Mouse (Mus musculus): ENCODE measurements around the gene Megf8. TPM values are rescaled to one million over a fixed set of nuclear protein-coding genes. Genes with fewer than 3 reads are reported as not detected.
A peak's percentile ranks its signal among the peaks of the same experiment; 100 is the strongest.

Megf8 gene
- total and polyA plus RNA-seq, 2 experiments from 2014 or later = 15.6 to 103 TPM

DNA sequence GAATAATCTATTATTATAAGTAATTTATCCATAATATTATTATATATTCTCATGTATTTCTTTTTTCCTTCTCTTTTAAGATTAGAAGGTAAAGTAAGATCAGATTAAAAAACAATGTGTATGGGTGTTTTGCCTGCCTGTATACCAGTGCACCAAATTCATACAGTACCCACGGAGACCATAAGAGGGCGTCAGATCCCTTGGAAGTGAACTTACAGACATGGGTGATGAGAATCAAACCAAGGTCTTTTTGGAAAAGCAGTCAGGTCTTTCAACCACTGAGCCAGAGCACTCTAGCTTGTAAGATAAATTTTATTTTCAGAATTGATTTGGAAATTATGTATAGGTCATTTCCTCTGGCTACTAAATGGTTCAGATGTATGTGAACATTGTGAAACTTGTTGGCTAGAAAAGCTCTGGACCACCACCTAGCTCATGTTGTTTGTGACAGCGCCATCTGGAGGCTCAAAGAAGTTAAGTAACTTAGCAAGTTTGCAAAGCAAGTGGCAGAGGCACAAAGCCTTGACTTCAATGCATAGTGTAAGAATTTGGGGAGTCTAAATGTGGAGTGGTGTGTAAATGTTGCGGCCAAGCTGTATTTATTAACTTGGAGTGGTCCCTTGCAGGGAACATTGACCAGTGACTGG, 92.3 kb downstream of the Megf8 start:
- peak; percentile 44 for DNase-seq (ENCODE audit: low spot score)
- Histone ChIP-seq H3K4me1 (ENCODE audit: insufficient read depth, low read length) (no peaks in the 10 kb centered on the region), H3K9ac (replicated peaks; ENCODE audit: low read length, poor library complexity, severe bottlenecking) (no peak overlapping the region), H3K4me3 (ENCODE audit: low read depth, low read length) (no peak overlapping the region), H3K9me3 (ENCODE audit: low read length) (no peaks in the 10 kb centered on the region), H3K27ac (ENCODE audit: low read depth, low read length) (no peak overlapping the region), H3K27me3 (ENCODE audit: insufficient read depth, low read length) (no peaks in the 10 kb centered on the region), H3K4me2 (ENCODE audit: low read depth, low read length, poor library complexity, severe bottlenecking) (no peak overlapping the region), H3K36me3 (ENCODE audit: insufficient read depth, low read length) (no peaks in the 10 kb centered on the region)
- TF ChIP-seq CTCF (IDR thresholded peaks at IDR 0.05) = peak; percentile 63
- WGBS = 42% methylated on average over 4 of the region's 4 CpGs
- no peak for ATAC-seq (ENCODE audit: low FRiP score)

DNA sequence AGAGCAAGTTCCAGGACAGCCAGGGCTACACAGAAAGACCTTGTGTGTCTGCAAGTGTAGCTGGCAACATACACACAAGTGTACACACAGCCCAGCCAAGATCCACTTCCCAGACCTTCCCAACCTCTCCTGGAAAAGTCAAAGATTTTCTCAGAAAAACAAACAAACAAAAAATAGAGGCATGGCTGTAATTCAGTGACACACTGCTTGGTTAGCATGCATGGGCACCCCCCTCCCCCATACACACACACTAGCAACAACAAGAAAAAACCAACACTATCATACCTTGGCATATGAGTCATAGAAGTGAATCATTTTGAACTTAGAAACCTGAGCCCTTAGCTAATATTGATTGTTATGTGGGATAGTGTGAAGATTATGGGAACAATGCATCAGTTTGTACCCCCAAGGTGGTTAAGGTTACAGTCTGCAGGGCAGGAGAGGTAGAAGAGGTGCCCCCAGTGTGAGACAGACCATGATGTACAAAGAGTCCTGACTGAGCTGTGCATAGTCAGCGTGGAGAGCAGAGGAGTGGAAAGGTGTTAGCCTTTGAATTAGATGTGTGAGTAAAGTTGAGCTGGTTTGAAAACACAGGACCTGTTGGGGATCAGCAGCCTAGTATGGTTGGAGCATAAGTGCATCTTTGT, 94.1 kb downstream of the Megf8 start:
- no peaks in the 10 kb centered on the region for H3K9me3 ChIP-seq (ENCODE audit: low read length)
- DNase-seq (ENCODE audit: low spot score) = no peak
- H3K27ac ChIP-seq (ENCODE audit: low read depth, low read length) = no peak overlapping the region
- H3K36me3 ChIP-seq (ENCODE audit: insufficient read depth, low read length) = no peaks in the 10 kb centered on the region
- H3K4me1 ChIP-seq (ENCODE audit: insufficient read depth, low read length) = no peaks in the 10 kb centered on the region
- no peak overlapping the region for H3K4me2 ChIP-seq (ENCODE audit: low read depth, low read length, poor library complexity, severe bottlenecking)
- no peak for TF ChIP-seq CTCF (IDR thresholded peaks at IDR 0.05)
- H3K27me3 ChIP-seq (ENCODE audit: insufficient read depth, low read length) = no peaks in the 10 kb centered on the region
- WGBS = 84% methylated on average over 1 of the region's 1 CpGs
- H3K4me3 ChIP-seq (ENCODE audit: low read depth, low read length) = no peak overlapping the region
- H3K9ac ChIP-seq (replicated peaks; ENCODE audit: low read length, poor library complexity, severe bottlenecking) = no peak overlapping the region
- no peak for ATAC-seq (ENCODE audit: low FRiP score)

- 81% methylated on average over 3 of the region's 3 CpGs for WGBS
- ATAC-seq (ENCODE audit: low FRiP score) = no peak
These were observed 94.9 kb downstream of the Megf8 start for GRCm38 (mm10) chr7:25411861-25412260.

DNA sequence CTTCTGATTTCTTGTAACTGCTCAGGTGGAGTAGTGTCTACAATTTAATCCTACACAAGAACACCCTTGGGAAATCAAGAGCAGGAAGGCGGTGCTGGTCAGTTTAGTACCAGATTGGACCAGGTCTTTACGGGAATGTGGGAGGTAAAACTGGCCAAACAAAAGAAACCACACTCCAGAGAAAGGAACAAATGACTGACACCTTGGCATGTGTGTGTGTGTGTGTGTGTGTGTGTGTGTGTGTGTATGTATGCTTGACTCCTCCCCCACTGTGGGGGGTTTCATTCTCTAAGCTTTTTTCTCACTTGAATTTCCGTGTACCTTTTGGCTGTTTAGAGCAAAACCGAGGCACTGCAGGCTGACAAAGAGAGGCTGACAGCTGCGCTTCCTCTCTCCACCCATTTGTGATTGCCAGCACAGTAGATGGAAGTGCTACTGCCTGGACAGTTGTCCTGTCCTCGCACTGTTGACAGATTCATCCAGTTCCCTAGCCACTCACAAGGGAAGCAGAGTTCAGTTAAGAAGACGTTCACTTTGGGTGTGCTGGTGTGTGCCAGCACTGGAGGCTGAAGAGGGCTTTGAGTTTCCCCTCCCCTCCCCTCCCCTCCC, 96.0 kb downstream of the Megf8 start, which contains the start of gene Cxcl17:
Gene Cxcl17 (minus strand): TSS at position 54 of the 609 bp plus-strand sequence.
- H3K4me1 ChIP-seq (ENCODE audit: insufficient read depth, low read length) = no peaks in the 10 kb centered on the region
- TF ChIP-seq CTCF (IDR thresholded peaks at IDR 0.05) = no peak
- no peak for ATAC-seq (ENCODE audit: low FRiP score)
- no peak for DNase-seq (ENCODE audit: low spot score)
- no peaks in the 10 kb centered on the region for H3K36me3 ChIP-seq (ENCODE audit: insufficient read depth, low read length)
- H3K9me3 ChIP-seq (ENCODE audit: low read length) = no peaks in the 10 kb centered on the region
- no peak within 1 kb of the TSS for H3K9ac ChIP-seq (replicated peaks; ENCODE audit: low read length, poor library complexity, severe bottlenecking)
- 51% methylated on average over 7 of the region's 7 CpGs for WGBS
- H3K27me3 ChIP-seq (ENCODE audit: insufficient read depth, low read length) = no peaks in the 10 kb centered on the region
- H3K4me3 ChIP-seq (ENCODE audit: low read depth, low read length) = no peak within 1 kb of the TSS
- no peak within 1 kb of the TSS for H3K27ac ChIP-seq (ENCODE audit: low read depth, low read length)
- H3K4me2 ChIP-seq (ENCODE audit: low read depth, low read length, poor library complexity, severe bottlenecking) = no peak within 1 kb of the TSS

More at GRCm38 (mm10) chr7:25411861-25412260, 94.9 kb downstream of the Megf8 start:
- TF ChIP-seq CTCF (IDR thresholded peaks at IDR 0.05) = no peak
- Histone ChIP-seq H3K27ac (ENCODE audit: low read depth, low read length) (no peak overlapping the region), H3K4me2 (ENCODE audit: low read depth, low read length, poor library complexity, severe bottlenecking) (no peak overlapping the region), H3K4me3 (ENCODE audit: low read depth, low read length) (no peak overlapping the region), H3K4me1 (ENCODE audit: insufficient read depth, low read length) (no peaks in the 10 kb centered on the region), H3K36me3 (ENCODE audit: insufficient read depth, low read length) (no peaks in the 10 kb centered on the region), H3K27me3 (ENCODE audit: insufficient read depth, low read length) (no peaks in the 10 kb centered on the region), H3K9me3 (ENCODE audit: low read length) (no peaks in the 10 kb centered on the region), H3K9ac (replicated peaks; ENCODE audit: low read length, poor library complexity, severe bottlenecking) (no peak overlapping the region)
- DNase-seq (ENCODE audit: low spot score) = no peak

Other genes starting within 250 kb of the Megf8 start
- 153 and 161 TPM in 2 replicates for gene Grik5, start 244.8 kb upstream of the Megf8 start, total RNA-seq (2014; rRNA removed)
- 15.7 and 18.6 TPM in 2 replicates for gene Grik5, start 244.8 kb upstream of the Megf8 start, polyA plus RNA-seq (2015; fragmentation: Nextera tagmentation; extraction: Ambion mirVana)
- gene Zfp574, start 244.6 kb upstream of the Megf8 start, total RNA-seq (2014; rRNA removed) = 37.4 and 38.0 TPM in 2 replicates
- gene Zfp574, start 244.6 kb upstream of the Megf8 start, polyA plus RNA-seq (2015; fragmentation: Nextera tagmentation; extraction: Ambion mirVana) = 30.9 and 31.9 TPM in 2 replicates
- 7.6 and 9.0 TPM in 2 replicates for gene Pou2f2, start 137.4 kb upstream of the Megf8 start, total RNA-seq (2014; rRNA removed)
- 28.9 and 35.9 TPM in 2 replicates for gene Pou2f2, start 137.4 kb upstream of the Megf8 start, polyA plus RNA-seq (2015; fragmentation: Nextera tagmentation; extraction: Ambion mirVana)
- gene Dedd2, start 96.5 kb upstream of the Megf8 start, total RNA-seq (2014; rRNA removed) = 25.9 and 27.8 TPM in 2 replicates
- gene Dedd2, start 96.5 kb upstream of the Megf8 start, polyA plus RNA-seq (2015; fragmentation: Nextera tagmentation; extraction: Ambion mirVana) = 17.7 and 18.7 TPM in 2 replicates
- gene Zfp526, start 95.7 kb upstream of the Megf8 start, total RNA-seq (2014; rRNA removed) = 8.1 and 9.5 TPM in 2 replicates
- gene Zfp526, start 95.7 kb upstream of the Megf8 start, polyA plus RNA-seq (2015; fragmentation: Nextera tagmentation; extraction: Ambion mirVana) = 0.94 and 1.0 TPM in 2 replicates
- 155 and 169 TPM in 2 replicates for gene Gsk3a, start 79.3 kb upstream of the Megf8 start, total RNA-seq (2014; rRNA removed)
- 20.3 and 20.6 TPM in 2 replicates for gene Gsk3a, start 79.3 kb upstream of the Megf8 start, polyA plus RNA-seq (2015; fragmentation: Nextera tagmentation; extraction: Ambion mirVana)
- gene Erf, start 66.4 kb upstream of the Megf8 start, total RNA-seq (2014; rRNA removed) = 15.8 TPM in 2 replicates
- 2.2 and 3.0 TPM in 2 replicates for gene Erf, start 66.4 kb upstream of the Megf8 start, polyA plus RNA-seq (2015; fragmentation: Nextera tagmentation; extraction: Ambion mirVana)
- 145 and 146 TPM in 2 replicates for gene Cic, start 49.5 kb upstream of the Megf8 start, total RNA-seq (2014; rRNA removed)
- gene Cic, start 49.5 kb upstream of the Megf8 start, polyA plus RNA-seq (2015; fragmentation: Nextera tagmentation; extraction: Ambion mirVana) = 26.8 and 31.9 TPM in 2 replicates
- gene Pafah1b3, start 19.2 kb upstream of the Megf8 start, total RNA-seq (2014; rRNA removed) = 595 and 661 TPM in 2 replicates
- gene Pafah1b3, start 19.2 kb upstream of the Megf8 start, polyA plus RNA-seq (2015; fragmentation: Nextera tagmentation; extraction: Ambion mirVana) = 604 and 629 TPM in 2 replicates
- gene Prr19, start 15.8 kb upstream of the Megf8 start, total RNA-seq (2014; rRNA removed) = 2.0 and 2.5 TPM in 2 replicates
- 5.7 and 7.0 TPM in 2 replicates for gene Prr19, start 15.8 kb upstream of the Megf8 start, polyA plus RNA-seq (2015; fragmentation: Nextera tagmentation; extraction: Ambion mirVana)
- gene Tmem145, start 11.1 kb upstream of the Megf8 start, total RNA-seq (2014; rRNA removed) = 105 and 106 TPM in 2 replicates
- gene Tmem145, start 11.1 kb upstream of the Megf8 start, polyA plus RNA-seq (2015; fragmentation: Nextera tagmentation; extraction: Ambion mirVana) = 131 and 143 TPM in 2 replicates
- gene Cnfn, start 52.6 kb downstream of the Megf8 start, total RNA-seq (2014; rRNA removed) = not detected in 2 replicates
- gene Cnfn, start 52.6 kb downstream of the Megf8 start, polyA plus RNA-seq (2015; fragmentation: Nextera tagmentation; extraction: Ambion mirVana) = not detected in 2 replicates
- 10.6 and 11.6 TPM in 2 replicates for gene Lipe, start 81.5 kb downstream of the Megf8 start, total RNA-seq (2014; rRNA removed)
- gene Lipe, start 81.5 kb downstream of the Megf8 start, polyA plus RNA-seq (2015; fragmentation: Nextera tagmentation; extraction: Ambion mirVana) = 6.9 and 7.6 TPM in 2 replicates
- gene Cxcl17, start 95.7 kb downstream of the Megf8 start, total RNA-seq (2014; rRNA removed) = not detected in 2 replicates
- 0.38 and 0.57 TPM in 2 replicates for gene Cxcl17, start 95.7 kb downstream of the Megf8 start, polyA plus RNA-seq (2015; fragmentation: Nextera tagmentation; extraction: Ambion mirVana)
- 1.4 and 2.9 TPM in 2 replicates for gene Ceacam1, start 160.4 kb downstream of the Megf8 start, total RNA-seq (2014; rRNA removed)
- 0.84 and 0.94 TPM in 2 replicates for gene Ceacam1, start 160.4 kb downstream of the Megf8 start, polyA plus RNA-seq (2015; fragmentation: Nextera tagmentation; extraction: Ambion mirVana)
- not detected in 2 replicates for gene Ceacam2, start 222.7 kb downstream of the Megf8 start, total RNA-seq (2014; rRNA removed)
- gene Ceacam2, start 222.7 kb downstream of the Megf8 start, polyA plus RNA-seq (2015; fragmentation: Nextera tagmentation; extraction: Ambion mirVana) = not detected in 2 replicates